Mouse (Mus musculus): ENCODE results near the gene Tle3. TPM values are rescaled to one million over a fixed set of nuclear protein-coding genes. Genes with fewer than 3 reads are reported as not detected.

The Tle3 gene
- total RNA-seq, 2 experiments from 2014 or later = 57.3 to 64.0 TPM

- DNase-seq (ENCODE audit: extremely low spot score in 1 of 2, low spot score in 1 of 2) = no peak
Measured at GRCm38 (mm10) chr9:61391570-61392337, 19.6 kb downstream of the Tle3 start.

GRCm38 (mm10) chr9:61392338-61392620 is 20.1 kb downstream of the Tle3 start:
- no peak for DNase-seq (ENCODE audit: extremely low spot score in 1 of 2, low spot score in 1 of 2)

- no peak for DNase-seq (ENCODE audit: extremely low spot score in 1 of 2, low spot score in 1 of 2)
Measured at GRCm38 (mm10) chr9:61393161-61393560, 21.0 kb downstream of the Tle3 start.

- DNase-seq (ENCODE audit: extremely low spot score in 1 of 2, low spot score in 1 of 2) = no peak
Measured at GRCm38 (mm10) chr9:61393847-61394246, 21.7 kb downstream of the Tle3 start.

GRCm38 (mm10) chr9:61395071-61395470 is 22.9 kb downstream of the Tle3 start:
- no peak for DNase-seq (ENCODE audit: extremely low spot score in 1 of 2, low spot score in 1 of 2)

- DNase-seq (ENCODE audit: extremely low spot score in 1 of 2, low spot score in 1 of 2) = no peak
Measured at GRCm38 (mm10) chr9:61396474-61396873, 24.3 kb downstream of the Tle3 start.

- no peak for DNase-seq (ENCODE audit: extremely low spot score in 1 of 2, low spot score in 1 of 2)
Measured at GRCm38 (mm10) chr9:61397130-61397529, 25.0 kb downstream of the Tle3 start.

GRCm38 (mm10) chr9:61398160-61398559 is 26.0 kb downstream of the Tle3 start:
- no peak for DNase-seq (ENCODE audit: extremely low spot score in 1 of 2, low spot score in 1 of 2)

- no peak for DNase-seq (ENCODE audit: extremely low spot score in 1 of 2, low spot score in 1 of 2)
Measured at GRCm38 (mm10) chr9:61400132-61400531, 28.0 kb downstream of the Tle3 start.

GRCm38 (mm10) chr9:61401664-61402063 is 29.5 kb downstream of the Tle3 start:
- no peak for DNase-seq (ENCODE audit: extremely low spot score in 1 of 2, low spot score in 1 of 2)

GRCm38 (mm10) chr9:61402268-61402667 is 30.1 kb downstream of the Tle3 start:
- no peak for DNase-seq (ENCODE audit: extremely low spot score in 1 of 2, low spot score in 1 of 2)

- no peak for DNase-seq (ENCODE audit: extremely low spot score in 1 of 2, low spot score in 1 of 2)
Measured at GRCm38 (mm10) chr9:61402716-61403115, 30.6 kb downstream of the Tle3 start.

- no peak for DNase-seq (ENCODE audit: extremely low spot score in 1 of 2, low spot score in 1 of 2)
Measured at GRCm38 (mm10) chr9:61403866-61404614, 31.9 kb downstream of the Tle3 start.

- DNase-seq (ENCODE audit: extremely low spot score in 1 of 2, low spot score in 1 of 2) = no peak
Measured at GRCm38 (mm10) chr9:61404615-61404980, 32.4 kb downstream of the Tle3 start.

- peak; percentile 70 to 72 for DNase-seq (ENCODE audit: extremely low spot score in 1 of 2, low spot score in 1 of 2)
Measured at GRCm38 (mm10) chr9:61404998-61405621, 32.9 kb downstream of the Tle3 start.

- DNase-seq (ENCODE audit: extremely low spot score in 1 of 2, low spot score in 1 of 2) = no peak
Measured at GRCm38 (mm10) chr9:61406343-61406742, 34.2 kb downstream of the Tle3 start.

GRCm38 (mm10) chr9:61409046-61409445 is 36.9 kb downstream of the Tle3 start:
- no peak for DNase-seq (ENCODE audit: extremely low spot score in 1 of 2, low spot score in 1 of 2)

- DNase-seq (ENCODE audit: extremely low spot score in 1 of 2, low spot score in 1 of 2) = no peak
Measured at GRCm38 (mm10) chr9:61413665-61414456, 41.7 kb downstream of the Tle3 start.

GRCm38 (mm10) chr9:61416571-61416970 is 44.4 kb downstream of the Tle3 start:
- no peak for DNase-seq (ENCODE audit: extremely low spot score in 1 of 2, low spot score in 1 of 2)

GRCm38 (mm10) chr9:61421626-61422025 is 49.5 kb downstream of the Tle3 start:
- DNase-seq (ENCODE audit: extremely low spot score in 1 of 2, low spot score in 1 of 2) = no peak

- DNase-seq (ENCODE audit: extremely low spot score in 1 of 2, low spot score in 1 of 2) = no peak
Measured at GRCm38 (mm10) chr9:61424245-61424644, 52.1 kb downstream of the Tle3 start.
